Mouse (Mus musculus) cerebellum, adult 2 months (tissue): ENCODE measurements around the gene Hibadh.

Experiments
- CTCF ChIP-seq: fragments of 200-500 bp; IDR thresholded peaks from 2 replicates; pipeline ENCODE4 v1.5.1; 2011; ENCODE audit warnings: low read depth, mild to moderate bottlenecking, control low read depth, low read length, moderate library complexity, borderline replicate concordance; ENCODE audit not compliant: insufficient read depth
- POLR2A ChIP-seq: fragments of 200-500 bp; IDR thresholded peaks from 2 replicates; pipeline ENCODE4 v1.6.1; 2011; ENCODE audit warnings: low read length, control low read depth, borderline replicate concordance; ENCODE audit not compliant: insufficient read depth

- TF ChIP-seq CTCF (no peak), POLR2A (no peak)
Observed at GRCm38 (mm10) chr6:52648806-52649205, 8.6 kb upstream of the Hibadh start.
